Mouse (Mus musculus) olfactory bulb, adult 2 months (tissue): ENCODE data around the gene Gm49630.
"Not testable (repeated sequence)": the region's sequence is repeated elsewhere in the genome, so short reads cannot be mapped to it uniquely, and the experiment has no call there.

ENCODE experiments used
- CTCF ChIP-seq: fragments of 200-500 bp; IDR thresholded peaks from 2 replicates; pipeline ENCODE4 v1.5.1; 2012; ENCODE audit warnings: low read depth, mild to moderate bottlenecking, low read length, moderate library complexity; ENCODE audit not compliant: insufficient read depth
- POLR2A ChIP-seq: fragments of 200-500 bp; IDR thresholded peaks from 2 replicates; pipeline ENCODE4 v1.6.1; 2012; ENCODE audit warnings: mild to moderate bottlenecking, low read depth, low read length, moderate library complexity; ENCODE audit not compliant: insufficient read depth

- not testable (repeated sequence) for TF ChIP-seq POLR2A, CTCF
These were observed 17.2 kb upstream of the Gm49630 start for GRCm38 (mm10) chr17:7388958-7389356.
